Mouse (Mus musculus) thymus, adult 2 months (tissue): ENCODE data around the gene Ston2.

Source experiments
- CTCF ChIP-seq: fragments of 200-500 bp; IDR thresholded peaks from 2 replicates; pipeline ENCODE4 v1.5.1; 2012; ENCODE audit warnings: mild to moderate bottlenecking, control low read depth, low read length, moderate library complexity, borderline replicate concordance; ENCODE audit not compliant: control insufficient read depth, poor library complexity, insufficient read depth; ENCODE audit errors: extremely low read depth
- POLR2A ChIP-seq: fragments of 200-500 bp; IDR thresholded peaks from 2 replicates; pipeline ENCODE4 v1.6.1; 2012; ENCODE audit warnings: mild to moderate bottlenecking, low read length, control low read depth, moderate library complexity; ENCODE audit not compliant: control insufficient read depth, poor library complexity, insufficient read depth; ENCODE audit errors: extremely low read depth

- TF ChIP-seq CTCF (no peak), POLR2A (no peak)
Measured at GRCm38 (mm10) chr12:91791822-91792221, 3.6 kb upstream of the Ston2 start.
